Mouse (Mus musculus) midbrain, embryonic 15.5 days (tissue): ENCODE measurements around the gene Mt1. TPM values are rescaled to one million over a fixed set of nuclear protein-coding genes. Genes with fewer than 3 reads are reported as not detected.
"Not testable (repeated sequence)": the region's sequence is repeated elsewhere in the genome, so short reads cannot be mapped to it uniquely, and the experiment has no call there.

Experiments
- ATAC-seq: fragments of 200-750 bp; cut with Nextera tagmentation; replicated peaks from 2 replicates; pipeline ENCODE4 v1.8.0; 2017; ENCODE audit warnings: moderate TSS enrichment
- H3K27ac ChIP-seq: fragments of 300-500 bp; sonication (generic); 2 replicates; pipeline ENCODE4 v1.5.1; 2015; ENCODE audit warnings: mild to moderate bottlenecking, inconsistent platforms
- H3K27me3 ChIP-seq: fragments of 300-500 bp; sonication (generic); replicated peaks from 2 replicates; pipeline ENCODE4 v1.6.1; 2015; ENCODE audit warnings: inconsistent platforms
- H3K36me3 ChIP-seq: fragments of 300-500 bp; sonication (generic); replicated peaks from 2 replicates; pipeline ENCODE4 v1.6.1; 2015; ENCODE audit warnings: inconsistent platforms
- H3K4me1 ChIP-seq: fragments of 300-500 bp; sonication (generic); 2 replicates; pipeline ENCODE4 v1.6.1; 2015; ENCODE audit warnings: inconsistent platforms
- H3K4me2 ChIP-seq: fragments of 300-500 bp; sonication (generic); 2 replicates; pipeline ENCODE4 v1.6.1; 2015; ENCODE audit warnings: inconsistent platforms, mild to moderate bottlenecking, moderate library complexity
- H3K4me3 ChIP-seq: fragments of 300-500 bp; sonication (generic); 2 replicates; pipeline ENCODE4 v1.5.1; 2015; ENCODE audit warnings: mild to moderate bottlenecking, inconsistent platforms
- H3K9ac ChIP-seq: fragments of 300-500 bp; sonication (generic); 2 replicates; pipeline ENCODE4 v1.6.1; 2015; ENCODE audit warnings: mild to moderate bottlenecking, inconsistent platforms
- H3K9me3 ChIP-seq: fragments of 300-500 bp; sonication (generic); 2 replicates; pipeline ENCODE4 v1.6.1; 2016; ENCODE audit warnings: inconsistent platforms
- WGBS: fragments of 180-500 bp; shearing (Covaris S2); methylation state at CpG from one replicate; pipeline ENCODE4 v1.1.7; 2015; ENCODE audit warnings: mixed read lengths; 5-methylcytosine and 5-hydroxymethylcytosine counted together
- polyA plus RNA-seq: library from polyadenylated mRNA; unstranded; fragments of >200 nt; fragmentation: Nextera tagmentation; extraction: Ambion mirVana; gene quantifications from 2 replicates; pipeline ENCODE4 v1.2.1, GENCODE M21; 2015

The Mt1 gene
- polyA plus RNA-seq, 1 experiment from 2014 or later: 61.7 TPM

- peak overlapping the region; percentile 52; the same call in 1 of the 2 replicates for H3K9ac ChIP-seq
- H3K27me3 ChIP-seq: no peaks in the 10 kb centered on the region
- peak overlapping the region; percentile 50 for H3K4me3 ChIP-seq
- peak; percentile 32 for ATAC-seq
- peak overlapping the region; percentile 94 for H3K4me2 ChIP-seq
- WGBS: 24% methylated on average over 7 of the region's 7 CpGs
- H3K27ac ChIP-seq: peak overlapping the region; percentile 40
- H3K36me3 ChIP-seq: no peaks in the 10 kb centered on the region
- peaks cover 23% of the 10 kb centered on the region for H3K4me1 ChIP-seq
- no peaks in the 10 kb centered on the region for H3K9me3 ChIP-seq
Observed at GRCm38 (mm10) chr8:94153451-94153850, 25.4 kb upstream of the Mt1 start.

- H3K27ac ChIP-seq: peak overlapping the region; percentile 36; the same call in 1 of the 2 replicates
- no peak for ATAC-seq
- H3K4me1 ChIP-seq: peaks cover 23% of the 10 kb centered on the region
- H3K4me2 ChIP-seq: no peak overlapping the region
- H3K27me3 ChIP-seq: no peaks in the 10 kb centered on the region
- H3K9me3 ChIP-seq: no peaks in the 10 kb centered on the region
- WGBS: 44% methylated on average over 6 of the region's 6 CpGs
- H3K4me3 ChIP-seq: no peak overlapping the region
- H3K36me3 ChIP-seq: no peaks in the 10 kb centered on the region
- H3K9ac ChIP-seq: no peak overlapping the region
Observed at GRCm38 (mm10) chr8:94154537-94154936, 24.3 kb upstream of the Mt1 start.

GRCm38 (mm10) chr8:94156092-94156491 lies 22.8 kb upstream of the Mt1 start:
- Histone ChIP-seq H3K27me3 (no peaks in the 10 kb centered on the region), H3K9ac (no peak overlapping the region), H3K9me3 (no peaks in the 10 kb centered on the region), H3K4me2 (no peak overlapping the region), H3K27ac (no peak overlapping the region), H3K4me3 (no peak overlapping the region), H3K36me3 (no peaks in the 10 kb centered on the region), H3K4me1 (peaks cover 23% of the 10 kb centered on the region)
- WGBS: 68% methylated on average over 4 of the region's 4 CpGs
- ATAC-seq: no peak

GRCm38 (mm10) chr8:94165772-94166171 lies 13.1 kb upstream of the Mt1 start:
- 76% methylated on average over 8 of the region's 8 CpGs for WGBS

GRCm38 (mm10) chr8:94167244-94167643 lies 11.6 kb upstream of the Mt1 start:
- 0 out of 2 replicates have a peak, but pooled peaks have one; percentile 52 for ATAC-seq
- no peaks in the 10 kb centered on the region for H3K36me3 ChIP-seq
- no peak overlapping the region for H3K27ac ChIP-seq
- peaks cover 29% of the 10 kb centered on the region for H3K27me3 ChIP-seq
- H3K4me3 ChIP-seq: no peak overlapping the region
- peaks cover 15% of the 10 kb centered on the region for H3K4me1 ChIP-seq
- 6% methylated on average over 6 of the region's 6 CpGs for WGBS
- H3K9me3 ChIP-seq: no peaks in the 10 kb centered on the region
- H3K4me2 ChIP-seq: peak overlapping the region; percentile 34
- H3K9ac ChIP-seq: peak overlapping the region; percentile 32; the same call in 1 of the 2 replicates

More at GRCm38 (mm10) chr8:94165772-94166171, 13.1 kb upstream of the Mt1 start:
- not testable (repeated sequence) for H3K9ac ChIP-seq, H3K9me3 ChIP-seq, H3K4me1 ChIP-seq, ATAC-seq, H3K4me2 ChIP-seq, H3K27ac ChIP-seq, H3K36me3 ChIP-seq, H3K4me3 ChIP-seq
- peaks cover 14% of the 10 kb centered on the region for H3K27me3 ChIP-seq

GRCm38 (mm10) chr8:94169547-94169946 lies 9.3 kb upstream of the Mt1 start:
- Histone ChIP-seq H3K4me1 (peaks cover 26% of the 10 kb centered on the region), H3K27ac (no peak overlapping the region), H3K9ac (no peak overlapping the region), H3K27me3 (peaks cover 52% of the 10 kb centered on the region), H3K36me3 (no peaks in the 10 kb centered on the region), H3K4me2 (no peak overlapping the region), H3K9me3 (no peaks in the 10 kb centered on the region), H3K4me3 (no peak overlapping the region)
- WGBS: 88% methylated on average over 5 of the region's 5 CpGs
- no peak for ATAC-seq

- Histone ChIP-seq H3K27ac (no peak overlapping the region), H3K36me3 (no peaks in the 10 kb centered on the region), H3K4me2 (peak overlapping the region; percentile 98), H3K9ac (no peak overlapping the region), H3K27me3 (peaks cover 66% of the 10 kb centered on the region), H3K9me3 (no peaks in the 10 kb centered on the region), H3K4me1 (peaks cover 26% of the 10 kb centered on the region), H3K4me3 (peak overlapping the region; percentile 47; the same call in 1 of the 2 replicates)
- 51% methylated on average over 10 of the region's 10 CpGs for WGBS
- ATAC-seq: no peak
Observed at GRCm38 (mm10) chr8:94171321-94171755, 7.5 kb upstream of the Mt1 start.

GRCm38 (mm10) chr8:94172075-94172808 lies 6.6 kb upstream of the Mt1 start, which contains the start of gene Mt2:
Gene Mt2, plus strand, starts transcription at chr8:94172664.
- Histone ChIP-seq H3K4me3 (peak within 1 kb of the TSS; percentile 47), H3K9me3 (no peaks in the 10 kb centered on the region), H3K27me3 (peaks cover 75% of the 10 kb centered on the region), H3K27ac (no peak within 1 kb of the TSS), H3K4me2 (peak within 1 kb of the TSS; percentile 98), H3K9ac (peak within 1 kb of the TSS; percentile 43), H3K36me3 (no peaks in the 10 kb centered on the region), H3K4me1 (peaks cover 20% of the 10 kb centered on the region)
- ATAC-seq: 0 out of 2 replicates have a peak, but pooled peaks have one; percentile 43
- WGBS: under 1% methylated on average over 52 of the region's 56 CpGs

- Histone ChIP-seq H3K4me1 (peaks cover 20% of the 10 kb centered on the region), H3K4me3 (peak overlapping the region; percentile 47), H3K36me3 (no peaks in the 10 kb centered on the region), H3K4me2 (peak overlapping the region; percentile 98), H3K9me3 (no peaks in the 10 kb centered on the region), H3K9ac (peak overlapping the region; percentile 43; the same call in 1 of the 2 replicates), H3K27ac (no peak overlapping the region), H3K27me3 (peaks cover 83% of the 10 kb centered on the region)
- WGBS: under 1% methylated on average over 39 of the region's 39 CpGs
- no peak for ATAC-seq
Observed at GRCm38 (mm10) chr8:94172809-94173732, 5.8 kb upstream of the Mt1 start.

- Histone ChIP-seq H3K9ac (no peak overlapping the region), H3K9me3 (no peaks in the 10 kb centered on the region), H3K4me3 (no peak overlapping the region), H3K4me2 (no peak overlapping the region), H3K27me3 (peaks cover 92% of the 10 kb centered on the region), H3K36me3 (no peaks in the 10 kb centered on the region), H3K27ac (no peak overlapping the region), H3K4me1 (peaks cover 24% of the 10 kb centered on the region)
- 48% methylated on average over 11 of the region's 11 CpGs for WGBS
- no peak for ATAC-seq
Observed at GRCm38 (mm10) chr8:94173848-94174403, 5.0 kb upstream of the Mt1 start.

GRCm38 (mm10) chr8:94174619-94175213 lies 4.2 kb upstream of the Mt1 start:
- H3K36me3 ChIP-seq: no peaks in the 10 kb centered on the region
- H3K4me1 ChIP-seq: peaks cover 32% of the 10 kb centered on the region
- no peak for ATAC-seq
- H3K27ac ChIP-seq: no peak overlapping the region
- no peaks in the 10 kb centered on the region for H3K9me3 ChIP-seq
- H3K4me2 ChIP-seq: no peak overlapping the region
- peaks cover 93% of the 10 kb centered on the region for H3K27me3 ChIP-seq
- H3K4me3 ChIP-seq: no peak overlapping the region
- H3K9ac ChIP-seq: no peak overlapping the region
- WGBS: 28% methylated on average over 7 of the region's 7 CpGs
